Mouse (Mus musculus): ENCODE measurements at regions not wholly inside any gene's neighbourhood (a gene's known extent, or its start where the extent isn't known, plus 50 kb on each side); places are given as distances from the start of the nearest gene placed in this dataset.

DNA sequence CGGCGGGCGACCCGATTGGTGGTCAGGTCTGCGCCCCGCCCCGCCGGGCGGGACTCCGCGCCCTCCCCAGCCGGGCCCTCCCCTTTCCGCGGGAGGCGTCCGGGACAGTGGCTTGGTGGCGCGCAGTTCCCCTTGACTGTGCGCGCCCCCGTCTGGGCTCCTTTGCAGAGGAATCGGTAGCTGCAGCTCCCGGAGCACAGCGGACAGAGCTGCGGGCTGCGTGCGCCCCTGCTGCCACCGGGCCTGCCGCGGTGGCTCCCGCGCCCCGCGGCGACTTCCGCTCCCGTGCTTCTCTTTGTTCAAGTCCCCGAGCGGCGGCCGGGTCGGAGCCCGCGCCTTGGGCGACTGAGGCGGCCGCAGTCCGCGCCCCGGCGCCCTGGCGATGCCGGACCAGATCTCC is 566.6 kb upstream of the Gm21863 start:
- peak; percentile 34 for DNase-seq (ENCODE audit: low read depth)

Data from brain, embryonic 14.5 days (tissue).